ENCODE assay signal across 8 mouse cellular contexts in genomic region chr17:83889691-83890372, GRCm38 (mm10). TPM values are rescaled to one million over a fixed set of nuclear protein-coding genes. Genes with fewer than 3 reads are reported as not detected.
DNase-seq lines count a peak whose midpoint lies in the region; ATAC-seq and TF ChIP-seq lines count a peak whose summit lies in the region.

No protein-coding gene starts in this region.

- no peaks in the 10 kb centered on the region for H3K9me3 ChIP-seq in lung, postnatal 0 days (ENCODE audit: low read length)
- no peaks in the 10 kb centered on the region for H3K9me3 ChIP-seq in stomach, embryonic 15.5 days

- no peaks in the 10 kb centered on the region for H3K36me3 ChIP-seq in lung, postnatal 0 days (ENCODE audit: insufficient read depth, low read length)
- no peaks in the 10 kb centered on the region for H3K36me3 ChIP-seq in stomach, embryonic 15.5 days

- H3K4me1 ChIP-seq in brown adipose tissue, adult 24 weeks (ENCODE audit: control insufficient read depth, insufficient read depth, insufficient read length, low read length) = peaks cover 35% of the 10 kb centered on the region
- peaks cover 5% of the 10 kb centered on the region; the same call in 1 of the 2 replicates for H3K4me1 ChIP-seq in lung, postnatal 0 days (ENCODE audit: insufficient read depth, low read depth, low read length)
- H3K4me1 ChIP-seq in stomach, embryonic 15.5 days = peaks cover 20% of the 10 kb centered on the region

- H3K27ac ChIP-seq in brown adipose tissue, adult 24 weeks (replicated peaks; ENCODE audit: low read depth, low read length) = peak overlapping the region; percentile 75
- H3K27ac ChIP-seq in layer of hippocampus, adult 2 months = peak overlapping the region; percentile 89
- peak overlapping the region; percentile 66 for H3K27ac ChIP-seq in lung, postnatal 0 days (ENCODE audit: low read length)
- peak overlapping the region; percentile 91 for H3K27ac ChIP-seq in stomach, embryonic 15.5 days

- H3K9ac ChIP-seq in lung, postnatal 0 days (replicated peaks; ENCODE audit: low read depth) = no peak overlapping the region
- H3K9ac ChIP-seq in stomach, embryonic 15.5 days = no peak overlapping the region

- ATAC-seq in lung, postnatal 0 days = peak; percentile 86
- ATAC-seq in stomach, embryonic 15.5 days (ENCODE audit: insufficient read depth, low FRiP score, low read depth) = peak; percentile 75; the same call in 1 of the 2 replicates

- TF ChIP-seq CTCF in layer of hippocampus, adult 2 months (conservative IDR thresholded peaks at IDR 0.05) = no peak
- TF ChIP-seq CTCF in lung, postnatal 0 days (IDR thresholded peaks at IDR 0.05) = no peak

- no peak overlapping the region for H3K4me2 ChIP-seq in lung, postnatal 0 days (replicated peaks; ENCODE audit: low read depth, low read length)
- H3K4me2 ChIP-seq in stomach, embryonic 15.5 days = no peak overlapping the region

- no peak overlapping the region for H3K4me3 ChIP-seq in brown adipose tissue, adult 24 weeks (ENCODE audit: insufficient read depth, low read depth, low read length)
- H3K4me3 ChIP-seq in layer of hippocampus, adult 2 months = no peak overlapping the region
- H3K4me3 ChIP-seq in lung, postnatal 0 days (ENCODE audit: low read depth, low read length) = no peak overlapping the region
- no peak overlapping the region for H3K4me3 ChIP-seq in stomach, embryonic 15.5 days (replicated peaks)

- peak; percentile 24 to 36 for DNase-seq in gastrocnemius, adult 8-10 months (ENCODE audit: low spot score in 2 of 2)
- DNase-seq in gastrocnemius, postnatal 10 days = no peak
- DNase-seq in frontal cortex, postnatal 36 days (ENCODE audit: low spot score in 2 of 2) = peak; percentile 38 to 55
- DNase-seq in layer of hippocampus, adult 2 months (ENCODE audit: low spot score in 2 of 2) = peak; percentile 62 to 84
- peak; percentile 87 for DNase-seq in lung, postnatal 0 days (ENCODE audit: low spot score)
- no peak for DNase-seq in adrenal gland, postnatal 4 days (ENCODE audit: low spot score in 2 of 2)

- H3K27me3 ChIP-seq in lung, postnatal 0 days (replicated peaks; ENCODE audit: insufficient read depth, low read length) = no peaks in the 10 kb centered on the region
- no peaks in the 10 kb centered on the region for H3K27me3 ChIP-seq in stomach, embryonic 15.5 days (replicated peaks)

- WGBS in lung, postnatal 0 days = 40% methylated on average over 13 of the region's 13 CpGs
- 24% methylated on average over 13 of the region's 13 CpGs for WGBS in stomach, embryonic 15.5 days

- TF ChIP-seq EP300 in lung, postnatal 0 days (IDR thresholded peaks at IDR 0.05) = peak; percentile 82

RNA-seq across cellular contexts. Expression of gene Haao, which starts 42.1 kb away (rescaled TPM):
- total RNA-seq in gastrocnemius, adult 8-10 months (2022) = under 1 TPM in 1 of 4 experiments, not detected in 3; 0.40 TPM
- under 1 TPM in 1 of 2 experiments, not detected in 1; 0.16 TPM for total RNA-seq in gastrocnemius, postnatal 10 days (2021)
- not detected in 2 replicates for polyA plus RNA-seq in brown adipose tissue, adult 24 weeks (2012; ENCODE audit: insufficient read depth, insufficient read length, missing spikeins)
- total RNA-seq in layer of hippocampus, adult 2 months (2021) = not detected
- polyA plus RNA-seq in lung, postnatal 0 days (2015; fragmentation: Nextera tagmentation; extraction: Ambion mirVana) = 1.1 and 1.6 TPM in 2 replicates
- 2.1 and 5.9 TPM in 2 replicates for polyA plus RNA-seq in stomach, embryonic 15.5 days (2015; fragmentation: Nextera tagmentation; extraction: Ambion mirVana)
- 10 to 100 TPM in 1 of 2 experiments, 1 to 10 TPM in 1; 1.3 to 12.9 TPM for total RNA-seq in adrenal gland, postnatal 4 days (2021)

Comparison
In these comparisons a context has a peak if more than half of its experiments do, and no peak if none do; other contexts are left out.
1. DNase-seq: peak in gastrocnemius, adult 8-10 months (2 of 2), frontal cortex, postnatal 36 days (2 of 2), layer of hippocampus, adult 2 months (2 of 2) and lung, postnatal 0 days (single experiment); none in gastrocnemius, postnatal 10 days (single experiment) and adrenal gland, postnatal 4 days (0 of 2).
2. Peak in every context shown above with its lines, with median percentiles within 50 percentile points of each other: H3K27ac ChIP-seq.